Mouse (Mus musculus) ES-E14 (cell line): ENCODE data around the gene Galnt14.

Experiments used
- CHD2 ChIP-seq: IDR thresholded peaks from 2 replicates; pipeline ENCODE4 v1.6.1; 2014; ENCODE audit warnings: mild to moderate bottlenecking, low read depth, low read length, inconsistent platforms
- HCFC1 ChIP-seq: IDR thresholded peaks from 2 replicates; pipeline ENCODE4 v1.6.1; 2012; ENCODE audit warnings: low read length, inconsistent platforms, borderline replicate concordance; ENCODE audit not compliant: insufficient read depth

DNA sequence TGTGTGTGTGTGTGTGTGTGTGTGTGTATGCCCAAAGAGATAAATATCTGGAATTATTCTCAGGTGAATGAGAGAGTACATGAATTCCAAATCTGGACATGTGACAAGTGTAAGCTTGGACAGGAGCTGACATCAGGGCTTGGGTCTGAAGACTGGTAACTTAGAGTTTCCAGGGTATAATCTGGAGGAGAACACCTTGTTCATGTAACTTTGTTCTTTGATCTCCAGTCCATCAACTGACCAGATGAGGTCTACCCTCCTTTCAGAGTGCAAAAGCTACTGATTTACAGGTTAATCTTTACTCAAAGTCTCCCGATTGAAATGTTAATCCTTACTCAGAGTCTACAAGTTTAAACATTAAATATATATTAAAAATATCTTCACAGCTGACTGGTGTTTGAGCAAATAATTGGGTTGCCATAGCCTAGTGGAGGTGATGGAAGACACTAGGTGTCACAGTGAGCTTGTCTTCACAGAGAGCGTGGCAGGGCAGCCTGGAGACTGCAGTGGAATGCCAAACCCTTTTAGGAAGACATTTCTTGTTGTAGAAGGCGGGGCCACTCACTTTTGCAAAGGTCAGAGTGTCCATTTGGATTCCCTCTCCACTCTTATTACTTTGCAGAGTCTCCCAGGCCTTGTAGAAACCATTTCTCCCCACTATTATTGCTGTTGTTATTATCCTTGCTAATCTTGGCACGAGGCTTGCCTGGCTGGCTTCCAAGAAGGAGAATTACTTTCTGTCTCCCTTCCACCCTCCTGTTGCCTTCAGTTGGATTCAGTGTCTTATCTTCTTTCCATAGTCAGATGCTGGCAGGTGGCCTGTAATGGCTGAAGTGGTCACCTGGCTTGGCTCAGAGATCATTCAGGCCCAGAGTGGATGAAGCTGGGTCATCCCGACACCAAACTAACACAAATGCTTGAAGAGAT, 107.4 kb downstream of the Galnt14 start:
- TF ChIP-seq CHD2 (no peak), HCFC1 (no peak)
